10 mouse cellular contexts compared by ENCODE assay signal in the genomic region with DNA sequence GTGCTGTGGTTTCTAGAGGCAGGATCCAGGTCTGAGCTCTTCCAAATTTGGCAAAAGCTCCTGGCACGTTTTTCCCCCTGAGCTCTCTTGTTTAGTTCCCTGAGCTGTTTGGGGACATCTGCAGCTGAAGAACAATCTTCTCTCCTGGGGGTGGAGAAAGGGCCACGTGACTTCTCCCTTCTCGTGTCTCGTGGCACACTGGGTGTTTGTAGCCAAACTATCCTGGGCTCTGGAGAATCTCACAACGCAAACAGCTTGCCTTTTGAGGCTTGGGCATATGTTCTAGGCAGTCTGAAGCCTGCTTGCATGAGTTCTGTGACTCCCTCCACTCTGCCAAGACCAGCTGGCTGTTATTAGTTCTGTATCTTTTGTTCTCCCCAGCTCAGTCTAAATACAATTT.
DNase-seq lines count a peak whose midpoint lies in the region; TF ChIP-seq lines count a peak whose summit lies in the region.
"Had no signal": no experiment of that assay in that cellular context is flagged by ENCODE, and none has a peak within 500 bp of the region (broad histone marks: within the 10 kb centered on the region; RNA-seq: fewer than 3 reads in every experiment).

No protein-coding gene starts in this region.

- peak; percentile 64 for DNase-seq in adrenal gland, postnatal 14 days
- DNase-seq in adrenal gland, postnatal 4 days (ENCODE audit: low spot score in 2 of 2) = no peak
- peak; percentile 20 for DNase-seq in ovary, postnatal 36 days (ENCODE audit: low spot score)
- no peak for DNase-seq in ovary, postnatal 10 days (ENCODE audit: low spot score)
- DNase-seq in layer of hippocampus, adult 2 months (ENCODE audit: low spot score in 2 of 2) = peak; percentile 70 to 85
- peak; percentile 52 for DNase-seq in lung, postnatal 25 days (ENCODE audit: low spot score)
- peak; percentile 90 for DNase-seq in telencephalon, adult 2 months (ENCODE audit: low read depth, low spot score)
- DNase-seq in hindbrain, embryonic 10.5 days (ENCODE audit: low spot score) = no peak

- peak overlapping the region; percentile 59 for H3K27ac ChIP-seq in layer of hippocampus, adult 2 months
- H3K27ac ChIP-seq in hindbrain, embryonic 10.5 days = no peak overlapping the region
- H3K27ac ChIP-seq: limb, embryonic 13.5 days had no signal

- H3K4me1 ChIP-seq in hindbrain, embryonic 10.5 days (replicated peaks) = peaks cover 18% of the 10 kb centered on the region

- peaks cover 52% of the 10 kb centered on the region for H3K27me3 ChIP-seq in hindbrain, embryonic 10.5 days (ENCODE audit: insufficient read depth, poor library complexity, severe bottlenecking)
- H3K27me3 ChIP-seq: CH12.LX; limb, embryonic 13.5 days had no signal

- no peaks in the 10 kb centered on the region for H3K36me3 ChIP-seq in hindbrain, embryonic 10.5 days
- H3K36me3 ChIP-seq: limb, embryonic 13.5 days had no signal

- no peak for TF ChIP-seq CTCF in layer of hippocampus, adult 2 months (conservative IDR thresholded peaks at IDR 0.05)

- no peak overlapping the region for H3K4me3 ChIP-seq in layer of hippocampus, adult 2 months
- H3K4me3 ChIP-seq in hindbrain, embryonic 10.5 days = no peak overlapping the region
- H3K4me3 ChIP-seq: limb, embryonic 13.5 days had no signal

- H3K9me3 ChIP-seq in hindbrain, embryonic 10.5 days = no peaks in the 10 kb centered on the region
- H3K9me3 ChIP-seq: limb, embryonic 13.5 days had no signal

- 81% methylated on average over 5 of the region's 5 CpGs for WGBS in hindbrain, embryonic 10.5 days

Comparison
In these comparisons a context has a peak if more than half of its experiments do, and no peak if none do; other contexts are left out.
1. DNase-seq: peak in adrenal gland, postnatal 14 days (single experiment), ovary, postnatal 36 days (single experiment), layer of hippocampus, adult 2 months (2 of 2), lung, postnatal 25 days (single experiment) and telencephalon, adult 2 months (single experiment); none in adrenal gland, postnatal 4 days (0 of 2), ovary, postnatal 10 days (single experiment) and hindbrain, embryonic 10.5 days (single experiment).